ENCODE assay signal across 8 mouse cellular contexts in the genomic region with DNA sequence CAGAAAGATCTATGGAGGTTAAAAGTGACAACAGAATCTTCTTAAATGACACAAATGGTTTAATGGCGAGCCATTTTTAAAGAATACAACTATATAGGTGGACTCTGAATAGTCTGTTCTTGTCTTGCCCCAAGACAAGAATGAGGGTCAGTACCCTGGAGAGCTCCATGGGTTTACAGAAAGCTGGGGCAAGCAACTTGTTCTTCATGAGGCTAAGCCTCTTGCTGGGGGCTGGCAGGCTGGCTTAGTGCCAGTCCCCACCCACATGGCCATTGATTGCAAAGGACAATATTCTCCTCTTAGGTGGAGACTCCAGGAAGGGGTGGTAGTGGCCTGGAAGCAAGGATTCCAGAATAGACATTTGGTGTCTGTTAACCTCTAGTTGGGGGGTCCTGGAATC.
A peak's percentile ranks its signal among the peaks of the same experiment; 100 is the strongest.
DNase-seq lines count a peak whose midpoint lies in the region; ATAC-seq and TF ChIP-seq lines count a peak whose summit lies in the region.

No protein-coding gene starts in this region.

- H3K4me2 ChIP-seq in forebrain, embryonic 15.5 days (replicated peaks) = no peak overlapping the region
- no peak overlapping the region for H3K4me2 ChIP-seq in forebrain, postnatal 0 days (ENCODE audit: low read depth)
- H3K4me2 ChIP-seq in midbrain, embryonic 14.5 days (ENCODE audit: low read length) = no peak overlapping the region
- no peak overlapping the region for H3K4me2 ChIP-seq in midbrain, embryonic 15.5 days
- H3K4me2 ChIP-seq in myocyte (ENCODE audit: low read depth) = no peak overlapping the region

- H3K4me3 ChIP-seq in forebrain, embryonic 15.5 days = no peak overlapping the region
- H3K4me3 ChIP-seq in forebrain, postnatal 0 days (ENCODE audit: low read depth, low read length) = no peak overlapping the region
- no peak overlapping the region for H3K4me3 ChIP-seq in midbrain, embryonic 14.5 days (replicated peaks; ENCODE audit: low read depth, low read length)
- H3K4me3 ChIP-seq in midbrain, embryonic 15.5 days = no peak overlapping the region
- H3K4me3 ChIP-seq in myocyte = no peak overlapping the region

- TF ChIP-seq CTCF in forebrain, postnatal 0 days (IDR thresholded peaks at IDR 0.05; ENCODE audit: low read depth) = no peak

- H3K9me3 ChIP-seq in forebrain, embryonic 15.5 days = no peaks in the 10 kb centered on the region
- no peaks in the 10 kb centered on the region for H3K9me3 ChIP-seq in forebrain, postnatal 0 days (ENCODE audit: low read length)
- no peaks in the 10 kb centered on the region for H3K9me3 ChIP-seq in midbrain, embryonic 14.5 days (ENCODE audit: control insufficient read depth, low read length)
- no peaks in the 10 kb centered on the region for H3K9me3 ChIP-seq in midbrain, embryonic 15.5 days

- H3K4me1 ChIP-seq in forebrain, embryonic 15.5 days = peaks cover 27% of the 10 kb centered on the region
- H3K4me1 ChIP-seq in forebrain, postnatal 0 days (ENCODE audit: insufficient read depth) = peaks cover 14% of the 10 kb centered on the region
- H3K4me1 ChIP-seq in midbrain, embryonic 14.5 days (ENCODE audit: control insufficient read depth, insufficient read depth, low read length) = peaks cover 5% of the 10 kb centered on the region; the same call in 1 of the 2 replicates
- peaks cover 9% of the 10 kb centered on the region for H3K4me1 ChIP-seq in midbrain, embryonic 15.5 days

- ATAC-seq in forebrain, embryonic 15.5 days (replicated peaks) = no peak
- ATAC-seq in forebrain, postnatal 0 days = no peak
- ATAC-seq in midbrain, embryonic 14.5 days (ENCODE audit: low FRiP score, low TSS enrichment) = no peak
- ATAC-seq in midbrain, embryonic 15.5 days (replicated peaks) = no peak

- H3K36me3 ChIP-seq in forebrain, embryonic 15.5 days = no peaks in the 10 kb centered on the region
- no peaks in the 10 kb centered on the region for H3K36me3 ChIP-seq in forebrain, postnatal 0 days (ENCODE audit: insufficient read depth)
- no peaks in the 10 kb centered on the region for H3K36me3 ChIP-seq in midbrain, embryonic 14.5 days (ENCODE audit: control insufficient read depth, insufficient read depth, low read length)
- H3K36me3 ChIP-seq in midbrain, embryonic 15.5 days (replicated peaks) = no peaks in the 10 kb centered on the region
- H3K36me3 ChIP-seq in myocyte (ENCODE audit: control insufficient read depth, insufficient read depth) = no peaks in the 10 kb centered on the region

- no peak for DNase-seq in forebrain, postnatal 0 days
- peak; percentile 56 for DNase-seq in midbrain, embryonic 14.5 days
- DNase-seq in embryo, embryonic 10 days (ENCODE audit: low spot score) = peak; percentile 68
- DNase-seq in cerebellum, adult 11 months = no peak
- DNase-seq in right cerebral cortex, adult 18-20 months = no peak

- no peak overlapping the region for H3K9ac ChIP-seq in forebrain, embryonic 15.5 days (replicated peaks)
- no peak overlapping the region for H3K9ac ChIP-seq in forebrain, postnatal 0 days
- no peak overlapping the region for H3K9ac ChIP-seq in midbrain, embryonic 14.5 days (replicated peaks; ENCODE audit: low read length)
- H3K9ac ChIP-seq in midbrain, embryonic 15.5 days = no peak overlapping the region

- H3K27me3 ChIP-seq in forebrain, embryonic 15.5 days = no peaks in the 10 kb centered on the region
- H3K27me3 ChIP-seq in forebrain, postnatal 0 days (ENCODE audit: insufficient read depth, low read length) = no peaks in the 10 kb centered on the region
- no peaks in the 10 kb centered on the region for H3K27me3 ChIP-seq in midbrain, embryonic 14.5 days (ENCODE audit: control insufficient read depth, insufficient read depth, low read length)
- no peaks in the 10 kb centered on the region for H3K27me3 ChIP-seq in midbrain, embryonic 15.5 days (replicated peaks)
- H3K27me3 ChIP-seq in myocyte (ENCODE audit: control insufficient read depth, insufficient read depth, insufficient read length) = no peaks in the 10 kb centered on the region

- no peak for TF ChIP-seq POLR2A in myocyte (IDR thresholded peaks at IDR 0.05; ENCODE audit: insufficient read length, low read depth)

- H3ac ChIP-seq in myocyte (ENCODE audit: control insufficient read depth, insufficient read length) = no peak overlapping the region

- WGBS in forebrain, embryonic 15.5 days = 61% methylated on average over 1 of the region's 1 CpGs
- WGBS in forebrain, postnatal 0 days = 79% methylated on average over 1 of the region's 1 CpGs
- WGBS in midbrain, embryonic 14.5 days = 58% methylated on average over 1 of the region's 1 CpGs
- 62% methylated on average over 1 of the region's 1 CpGs for WGBS in midbrain, embryonic 15.5 days

- H3K27ac ChIP-seq in forebrain, embryonic 15.5 days (replicated peaks) = 0 out of 2 replicates have a peak overlapping the region, but pooled peaks have one; percentile 80
- no peak overlapping the region for H3K27ac ChIP-seq in forebrain, postnatal 0 days (ENCODE audit: low read depth, low read length)
- no peak overlapping the region for H3K27ac ChIP-seq in midbrain, embryonic 14.5 days (replicated peaks; ENCODE audit: low read depth, low read length)
- H3K27ac ChIP-seq in midbrain, embryonic 15.5 days = no peak overlapping the region

- no peaks in the 10 kb centered on the region for H3K79me2 ChIP-seq in myocyte (ENCODE audit: control insufficient read depth, insufficient read depth)

TF ChIP-seq in myocyte, 11 proteins besides CTCF, POLR2A, EP300 and RAD21:
- TF ChIP-seq USF1 (IDR thresholded peaks at IDR 0.05; ENCODE audit: low read depth) (no peak), REST (IDR thresholded peaks at IDR 0.05; ENCODE audit: insufficient read depth, insufficient read length) (peak; percentile 36)

Comparison
In these comparisons a context has a peak if more than half of its experiments do, and no peak if none do; other contexts are left out.
1. DNase-seq: peak in midbrain, embryonic 14.5 days (single experiment) and embryo, embryonic 10 days (single experiment); none in forebrain, postnatal 0 days (single experiment), cerebellum, adult 11 months (single experiment) and right cerebral cortex, adult 18-20 months (single experiment).